Mouse (Mus musculus) cortical plate, adult 2 months (tissue): Measurements from ENCODE around the gene Wdr92.

Experiments used
- CTCF ChIP-seq: fragments of 200-500 bp; IDR thresholded peaks from 2 replicates; pipeline ENCODE4 v1.5.1; 2011; ENCODE audit warnings: mild to moderate bottlenecking, control low read depth, low read length; ENCODE audit not compliant: insufficient read depth; ENCODE audit errors: extremely low read depth
- POLR2A ChIP-seq: fragments of 200-500 bp; IDR thresholded peaks from 2 replicates; pipeline ENCODE4 v1.6.1; 2011; ENCODE audit warnings: mild to moderate bottlenecking, low read length, control low read depth; ENCODE audit not compliant: insufficient read depth; ENCODE audit errors: extremely low read depth

- no peak for TF ChIP-seq POLR2A
- TF ChIP-seq CTCF, result no peak
These were observed 50.9 kb downstream of the Wdr92 start for GRCm38 (mm10) chr11:17232792-17233191.
